Mouse (Mus musculus) liver, adult 2 months (tissue): ENCODE results near the gene Oprm1.

Experiments used
- CTCF ChIP-seq: fragments of 200-500 bp; IDR thresholded peaks from 2 replicates; pipeline ENCODE4 v1.5.1; 2011; ENCODE audit warnings: low read depth, low read length, control low read depth
- POLR2A ChIP-seq: fragments of 200-500 bp; IDR thresholded peaks from 2 replicates; pipeline ENCODE4 v1.6.1; 2011; ENCODE audit warnings: low read length, control low read depth; ENCODE audit not compliant: insufficient read depth; ENCODE audit errors: extremely low read depth

GRCm38 (mm10) chr10:6915991-6916390 is 157.7 kb downstream of the Oprm1 start:
- no peak for TF ChIP-seq CTCF
- TF ChIP-seq POLR2A = no peak
